Comparison of ENCODE assay signal across 14 mouse cellular contexts in genomic region chr11:33772615-33773141, GRCm38 (mm10).
DNase-seq lines count a peak whose midpoint lies in the region; ATAC-seq lines count a peak whose summit lies in the region.
"Had no signal": no experiment of that assay in that cellular context is flagged by ENCODE, and none has a peak within 500 bp of the region (broad histone marks: within the 10 kb centered on the region; RNA-seq: fewer than 3 reads in every experiment).

No protein-coding gene starts in this region.

- H3K4me1 ChIP-seq in forebrain, embryonic 12.5 days: peaks cover 21% of the 10 kb centered on the region
- no peaks in the 10 kb centered on the region for H3K4me1 ChIP-seq in forebrain, embryonic 11.5 days (replicated peaks; ENCODE audit: control insufficient read depth, insufficient read depth, low read length)
- H3K4me1 ChIP-seq: heart, embryonic 15.5 days; liver, embryonic 12.5 days; neural tube, embryonic 12.5 days had no signal

- peak overlapping the region; percentile 31; the same call in 1 of the 2 replicates for H3K27ac ChIP-seq in forebrain, embryonic 12.5 days
- H3K27ac ChIP-seq in forebrain, embryonic 11.5 days (ENCODE audit: low read depth, low read length): no peak overlapping the region
- H3K27ac ChIP-seq: heart, embryonic 15.5 days; liver, embryonic 12.5 days; macrophage; neural tube, embryonic 12.5 days had no signal

- H3K4me3 ChIP-seq in forebrain, embryonic 12.5 days (replicated peaks): no peak overlapping the region
- H3K4me3 ChIP-seq in forebrain, embryonic 11.5 days (ENCODE audit: low read depth, low read length): no peak overlapping the region
- H3K4me3 ChIP-seq: heart, embryonic 15.5 days; liver, embryonic 12.5 days; neural tube, embryonic 12.5 days had no signal

- no peaks in the 10 kb centered on the region for H3K9me3 ChIP-seq in forebrain, embryonic 12.5 days
- no peaks in the 10 kb centered on the region for H3K9me3 ChIP-seq in forebrain, embryonic 11.5 days (ENCODE audit: control insufficient read depth, low read length)
- H3K9me3 ChIP-seq: heart, embryonic 15.5 days; liver, embryonic 12.5 days; neural tube, embryonic 12.5 days had no signal

- no peak overlapping the region for H3K9ac ChIP-seq in forebrain, embryonic 12.5 days
- H3K9ac ChIP-seq in forebrain, embryonic 11.5 days (ENCODE audit: low read length): no peak overlapping the region
- H3K9ac ChIP-seq: heart, embryonic 15.5 days; liver, embryonic 12.5 days; neural tube, embryonic 12.5 days had no signal

- WGBS in forebrain, embryonic 12.5 days: 52% methylated on average over 5 of the region's 5 CpGs
- 66% methylated on average over 5 of the region's 5 CpGs for WGBS in forebrain, embryonic 11.5 days

- H3K4me2 ChIP-seq in forebrain, embryonic 12.5 days: no peak overlapping the region
- no peak overlapping the region for H3K4me2 ChIP-seq in forebrain, embryonic 11.5 days (ENCODE audit: low read depth, low read length, severe bottlenecking)
- H3K4me2 ChIP-seq: heart, embryonic 15.5 days; liver, embryonic 12.5 days; neural tube, embryonic 12.5 days had no signal

- H3K27me3 ChIP-seq in forebrain, embryonic 12.5 days: no peaks in the 10 kb centered on the region
- no peaks in the 10 kb centered on the region for H3K27me3 ChIP-seq in forebrain, embryonic 11.5 days (ENCODE audit: control insufficient read depth, insufficient read depth, low read length)
- H3K27me3 ChIP-seq: heart, embryonic 15.5 days; neural tube, embryonic 12.5 days had no signal

- DNase-seq in forebrain, embryonic 11.5 days (ENCODE audit: low spot score): no peak
- DNase-seq in brain, adult 2 months (ENCODE audit: low read depth, low spot score): peak; percentile 78
- peak; percentile 53 to 64 for DNase-seq in cerebellum, postnatal 25 days
- DNase-seq in layer of hippocampus, adult 9-10 months (ENCODE audit: low spot score): peak; percentile 61
- DNase-seq in adipocyte (ENCODE audit: low spot score): no peak
- no peak for DNase-seq in adrenal gland, postnatal 10 days
- DNase-seq in lung, postnatal 4 days: no peak
- DNase-seq: gastrocnemius, postnatal 14 days had no signal

- ATAC-seq in forebrain, embryonic 12.5 days (ENCODE audit: low FRiP score): peak; percentile 51; the same call in 1 of the 2 replicates
- ATAC-seq in forebrain, embryonic 11.5 days (replicated peaks; ENCODE audit: low FRiP score): no peak
- ATAC-seq: intestine, postnatal 0 days; liver, embryonic 12.5 days had no signal

- no peaks in the 10 kb centered on the region for H3K36me3 ChIP-seq in forebrain, embryonic 12.5 days (replicated peaks)
- H3K36me3 ChIP-seq in forebrain, embryonic 11.5 days (ENCODE audit: control insufficient read depth, insufficient read depth, low read length): no peaks in the 10 kb centered on the region
- H3K36me3 ChIP-seq: heart, embryonic 15.5 days; liver, embryonic 12.5 days; neural tube, embryonic 12.5 days had no signal

Comparison
In these comparisons a context has a peak if more than half of its experiments do, and no peak if none do; other contexts are left out.
1. DNase-seq: peak in brain, adult 2 months (single experiment), cerebellum, postnatal 25 days (2 of 2) and layer of hippocampus, adult 9-10 months (single experiment); none in forebrain, embryonic 11.5 days (single experiment), adipocyte (single experiment), adrenal gland, postnatal 10 days (single experiment) and lung, postnatal 4 days (0 of 2).